Mouse (Mus musculus): ENCODE data around the gene Polr1a. TPM values are rescaled to one million over a fixed set of nuclear protein-coding genes. Genes with fewer than 3 reads are reported as not detected.
A peak's percentile ranks its signal among the peaks of the same experiment; 100 is the strongest.

Polr1a gene
- polyA plus RNA-seq, 1 experiment from 2014 or later, result 18.9 TPM

GRCm38 (mm10) chr6:71951192-71951591 is 42.3 kb downstream of the Polr1a start:
- Histone ChIP-seq H3K9ac (replicated peaks) (no peak overlapping the region), H3K4me2 (no peak overlapping the region), H3K36me3 (peaks cover 58% of the 10 kb centered on the region), H3K27ac (replicated peaks) (no peak overlapping the region), H3K27me3 (replicated peaks) (no peaks in the 10 kb centered on the region), H3K4me3 (replicated peaks) (no peak overlapping the region), H3K4me1 (no peaks in the 10 kb centered on the region), H3K9me3 (replicated peaks) (no peaks in the 10 kb centered on the region)
- WGBS, result 93% methylated on average over 5 of the region's 5 CpGs
- ATAC-seq (ENCODE audit: low FRiP score), result no peak

DNA sequence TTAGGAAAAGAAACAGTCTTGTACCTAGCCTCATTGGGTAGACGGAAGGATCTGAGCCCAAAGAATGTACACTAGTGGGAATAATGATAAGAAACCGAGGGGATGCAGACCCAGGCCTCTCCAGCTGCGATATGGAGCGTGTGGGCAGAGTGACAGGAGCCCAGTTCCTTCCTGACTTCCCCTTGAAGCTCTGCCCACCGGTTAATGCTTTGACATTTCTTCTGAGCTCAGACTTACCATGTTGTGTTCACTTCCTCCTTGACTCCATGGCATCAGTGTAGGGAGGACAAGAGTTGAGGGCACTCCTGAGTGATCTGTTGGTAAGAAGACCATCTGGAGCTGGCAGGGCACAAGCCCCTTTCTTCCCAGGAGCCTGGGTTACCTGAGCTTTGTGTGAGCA is 53.3 kb downstream of the Polr1a start:
- no peaks in the 10 kb centered on the region for H3K27me3 ChIP-seq (replicated peaks)
- H3K9ac ChIP-seq (replicated peaks), result no peak overlapping the region
- no peak overlapping the region for H3K4me2 ChIP-seq
- 98% methylated on average over 5 of the region's 5 CpGs for WGBS
- H3K4me1 ChIP-seq, result no peaks in the 10 kb centered on the region
- H3K27ac ChIP-seq (replicated peaks), result no peak overlapping the region
- no peak for ATAC-seq (ENCODE audit: low FRiP score)
- H3K36me3 ChIP-seq, result peaks cover 23% of the 10 kb centered on the region
- H3K4me3 ChIP-seq (replicated peaks), result no peak overlapping the region
- no peaks in the 10 kb centered on the region for H3K9me3 ChIP-seq (replicated peaks)

DNA sequence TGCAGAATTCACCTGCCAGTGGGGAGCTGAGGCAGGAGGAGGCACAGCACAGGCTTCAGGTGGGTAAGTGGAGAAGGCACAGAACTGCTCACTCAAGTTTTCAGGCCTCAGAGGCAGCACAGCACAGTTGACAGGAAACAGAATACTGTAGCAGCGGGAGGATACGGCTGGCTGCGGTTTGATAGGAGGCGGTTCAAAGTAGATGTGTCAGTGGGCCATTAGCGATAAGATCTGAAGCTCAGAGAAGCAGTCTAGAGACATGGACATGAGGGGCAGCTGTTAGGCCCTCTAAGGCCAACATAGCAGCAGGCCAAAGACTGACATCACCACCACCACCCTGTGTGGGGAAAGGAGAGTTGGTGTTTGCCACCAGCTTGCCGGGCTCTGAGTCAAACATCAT is 53.9 kb downstream of the Polr1a start:
- H3K27ac ChIP-seq (replicated peaks), result no peak overlapping the region
- no peaks in the 10 kb centered on the region for H3K4me1 ChIP-seq
- H3K27me3 ChIP-seq (replicated peaks), result no peaks in the 10 kb centered on the region
- no peaks in the 10 kb centered on the region for H3K9me3 ChIP-seq (replicated peaks)
- H3K4me3 ChIP-seq (replicated peaks), result no peak overlapping the region
- H3K4me2 ChIP-seq, result no peak overlapping the region
- no peak overlapping the region for H3K9ac ChIP-seq (replicated peaks)
- WGBS, result 96% methylated on average over 6 of the region's 6 CpGs
- H3K36me3 ChIP-seq, result peaks cover 29% of the 10 kb centered on the region
- no peak for ATAC-seq (ENCODE audit: low FRiP score)

DNA sequence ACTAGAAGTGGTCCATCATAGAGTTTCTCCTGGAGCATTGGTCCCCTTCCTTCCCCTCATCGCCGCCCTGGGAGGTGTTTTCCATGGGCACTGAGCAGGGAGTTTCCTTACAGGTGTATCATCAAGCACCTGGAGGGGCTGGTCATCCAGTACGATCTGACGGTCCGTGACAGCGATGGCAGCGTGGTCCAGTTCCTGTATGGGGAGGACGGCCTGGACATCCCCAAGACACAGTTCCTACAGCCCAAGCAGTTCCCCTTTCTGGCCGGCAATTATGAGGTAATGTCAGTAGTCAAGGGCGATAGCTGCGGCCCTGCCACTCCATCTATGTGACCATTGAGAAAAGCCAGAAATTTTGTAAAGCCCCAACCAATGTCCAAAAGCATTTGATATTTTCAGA is 54.7 kb downstream of the Polr1a start:
- ATAC-seq (ENCODE audit: low FRiP score), result no peak
- Histone ChIP-seq H3K4me3 (replicated peaks) (no peak overlapping the region), H3K4me1 (no peaks in the 10 kb centered on the region), H3K9me3 (replicated peaks) (no peaks in the 10 kb centered on the region), H3K9ac (replicated peaks) (no peak overlapping the region), H3K27me3 (replicated peaks) (no peaks in the 10 kb centered on the region), H3K36me3 (peaks cover 34% of the 10 kb centered on the region), H3K4me2 (no peak overlapping the region), H3K27ac (replicated peaks) (no peak overlapping the region)
- 97% methylated on average over 11 of the region's 11 CpGs for WGBS

DNA sequence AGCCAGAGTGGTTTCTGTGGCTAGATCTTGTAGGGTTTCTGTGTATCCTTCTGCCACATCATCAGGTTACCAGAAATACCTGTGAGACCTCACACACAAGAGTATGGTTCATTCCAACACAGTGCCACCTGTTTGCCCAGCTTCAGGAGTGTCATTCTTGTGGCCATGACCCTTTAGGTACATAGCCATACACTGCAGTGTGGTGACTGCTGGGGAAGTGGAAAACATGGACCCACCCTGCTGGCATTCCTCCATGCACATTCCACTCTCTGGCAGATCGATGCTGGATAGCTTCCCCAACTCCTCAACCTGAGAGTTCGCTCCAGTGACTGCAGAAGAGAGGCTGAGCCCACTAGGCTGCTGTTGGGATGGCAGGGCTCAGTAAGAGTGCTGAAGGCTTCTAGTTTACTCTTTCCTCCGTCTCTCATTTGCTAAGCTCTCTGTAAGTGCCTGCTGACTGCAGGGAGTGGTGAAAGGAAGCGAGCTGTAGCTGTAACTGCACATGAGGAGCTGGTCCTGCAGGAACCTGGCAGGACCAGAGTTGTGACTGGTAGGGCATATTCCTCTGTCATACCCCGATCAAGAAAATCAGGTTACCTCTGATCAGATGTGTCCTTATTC is 57.9 kb downstream of the Polr1a start:
- no peak overlapping the region for H3K4me2 ChIP-seq
- H3K4me3 ChIP-seq (replicated peaks), result no peak overlapping the region
- H3K4me1 ChIP-seq, result no peaks in the 10 kb centered on the region
- H3K9ac ChIP-seq (replicated peaks), result no peak overlapping the region
- H3K9me3 ChIP-seq (replicated peaks), result no peaks in the 10 kb centered on the region
- ATAC-seq (ENCODE audit: low FRiP score), result no peak
- H3K27me3 ChIP-seq (replicated peaks), result no peaks in the 10 kb centered on the region
- whole genome bisulfite sequencing, result 93% methylated on average over 5 of the region's 5 CpGs
- H3K36me3 ChIP-seq, result peaks cover 63% of the 10 kb centered on the region
- no peak overlapping the region for H3K27ac ChIP-seq (replicated peaks)

DNA sequence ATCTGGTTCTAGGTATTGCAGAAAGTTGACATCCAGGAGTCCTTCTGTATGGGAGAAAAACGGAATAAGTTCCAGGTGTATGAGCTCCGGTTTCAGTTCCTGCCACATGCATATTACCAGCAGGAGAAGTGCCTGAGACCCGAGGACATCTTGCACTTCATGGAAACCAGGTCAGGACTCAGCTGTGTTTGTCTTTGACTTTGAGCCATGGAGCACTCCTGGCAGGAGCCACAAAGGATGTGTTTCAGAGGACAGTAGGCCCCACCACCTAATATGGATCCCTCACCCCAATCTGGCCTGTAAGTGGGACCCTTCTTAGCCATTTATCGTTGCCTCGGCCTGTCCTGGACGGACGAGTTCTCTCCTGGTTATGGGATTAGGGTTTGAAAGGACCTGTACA is 59.0 kb downstream of the Polr1a start:
- Histone ChIP-seq H3K9me3 (replicated peaks) (no peaks in the 10 kb centered on the region), H3K27ac (replicated peaks) (no peak overlapping the region), H3K27me3 (replicated peaks) (no peaks in the 10 kb centered on the region), H3K36me3 (peaks cover 74% of the 10 kb centered on the region), H3K4me2 (no peak overlapping the region), H3K4me3 (replicated peaks) (no peak overlapping the region), H3K9ac (replicated peaks) (no peak overlapping the region), H3K4me1 (no peaks in the 10 kb centered on the region)
- no peak for ATAC-seq (ENCODE audit: low FRiP score)
- WGBS, result 90% methylated on average over 7 of the region's 7 CpGs

GRCm38 (mm10) chr6:71969459-71969858 is 60.6 kb downstream of the Polr1a start:
- no peaks in the 10 kb centered on the region for H3K4me1 ChIP-seq
- WGBS, result 94% methylated on average over 7 of the region's 7 CpGs
- ATAC-seq (ENCODE audit: low FRiP score), result no peak
- peaks cover 87% of the 10 kb centered on the region for H3K36me3 ChIP-seq
- H3K27ac ChIP-seq (replicated peaks), result no peak overlapping the region
- no peak overlapping the region for H3K9ac ChIP-seq (replicated peaks)
- H3K9me3 ChIP-seq (replicated peaks), result no peaks in the 10 kb centered on the region
- H3K4me2 ChIP-seq, result no peak overlapping the region
- no peaks in the 10 kb centered on the region for H3K27me3 ChIP-seq (replicated peaks)
- no peak overlapping the region for H3K4me3 ChIP-seq (replicated peaks)

DNA sequence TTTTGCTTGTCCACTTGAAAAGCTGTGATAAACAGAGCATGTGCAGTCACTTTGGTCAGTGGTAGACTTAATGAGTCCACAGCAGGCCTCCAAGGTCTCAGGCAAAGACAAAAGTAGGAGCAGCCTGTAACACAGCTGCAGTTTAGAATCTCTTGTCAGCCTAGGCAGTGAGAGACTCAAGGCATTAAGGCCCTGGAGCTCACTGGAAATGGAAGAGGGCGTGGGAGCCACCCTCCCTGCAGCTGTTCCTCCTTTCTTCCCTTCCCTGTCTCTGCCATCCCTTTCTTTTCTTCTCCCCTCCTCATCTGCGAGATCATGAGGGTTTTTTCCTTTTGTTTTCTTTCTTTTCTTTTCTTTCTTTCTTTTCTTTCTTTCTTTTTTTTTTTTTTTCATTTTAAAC is 61.3 kb downstream of the Polr1a start:
- ATAC-seq (ENCODE audit: low FRiP score), result no peak
- Histone ChIP-seq H3K36me3 (peaks cover 94% of the 10 kb centered on the region), H3K9ac (replicated peaks) (no peak overlapping the region), H3K4me1 (no peaks in the 10 kb centered on the region), H3K9me3 (replicated peaks) (no peaks in the 10 kb centered on the region), H3K4me2 (no peak overlapping the region), H3K27me3 (replicated peaks) (no peaks in the 10 kb centered on the region), H3K4me3 (replicated peaks) (no peak overlapping the region), H3K27ac (replicated peaks) (no peak overlapping the region)
- WGBS, result 76% methylated on average over 2 of the region's 2 CpGs

DNA sequence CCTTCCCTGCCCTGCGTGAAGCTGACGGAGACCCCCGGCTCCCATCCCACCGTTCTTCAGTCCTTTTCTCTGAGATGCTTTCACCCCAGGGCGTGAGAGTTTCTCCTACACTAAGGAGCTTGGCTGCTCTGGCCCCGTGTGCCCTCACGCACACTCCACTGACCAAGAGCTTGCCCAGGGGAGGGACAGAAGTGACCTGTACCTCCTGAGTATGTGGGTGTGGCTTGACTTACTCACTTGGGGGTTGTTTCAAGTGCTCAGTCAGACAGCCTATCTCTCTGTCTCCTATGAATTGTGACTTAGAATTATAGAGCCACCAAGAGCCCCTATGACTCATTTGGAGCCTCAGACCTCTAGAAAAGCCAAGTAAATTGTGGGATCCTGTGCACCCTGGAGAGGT is 67.7 kb downstream of the Polr1a start:
- no peaks in the 10 kb centered on the region for H3K27me3 ChIP-seq (replicated peaks)
- no peak for ATAC-seq (ENCODE audit: low FRiP score)
- peaks cover 88% of the 10 kb centered on the region for H3K36me3 ChIP-seq

DNA sequence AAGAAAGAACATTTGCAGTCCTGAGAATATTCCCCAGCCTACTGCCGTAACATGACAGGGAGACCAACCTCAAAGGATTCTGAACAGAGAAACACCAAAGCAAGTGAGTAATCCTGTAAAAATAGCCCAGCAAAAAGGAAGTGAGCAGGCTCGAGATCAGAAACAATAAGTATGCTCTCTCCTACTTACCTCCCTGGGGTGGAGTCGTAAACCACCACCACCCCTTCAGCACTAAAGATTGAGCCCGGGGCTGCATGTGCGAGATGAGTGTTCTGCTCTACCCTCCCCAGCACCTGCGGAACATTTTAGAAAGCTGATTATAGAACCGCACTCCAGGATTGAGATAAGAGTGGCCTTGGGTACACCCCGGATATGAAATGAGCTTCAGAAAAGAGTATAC is 71.3 kb downstream of the Polr1a start:
- no peak overlapping the region for H3K4me2 ChIP-seq
- H3K9ac ChIP-seq (replicated peaks), result no peak overlapping the region
- H3K27me3 ChIP-seq (replicated peaks), result no peaks in the 10 kb centered on the region
- no peaks in the 10 kb centered on the region for H3K4me1 ChIP-seq
- peaks cover 53% of the 10 kb centered on the region for H3K36me3 ChIP-seq
- 86% methylated on average over 8 of the region's 8 CpGs for WGBS
- H3K4me3 ChIP-seq (replicated peaks), result no peak overlapping the region
- H3K9me3 ChIP-seq (replicated peaks), result no peaks in the 10 kb centered on the region
- H3K27ac ChIP-seq (replicated peaks), result peak overlapping the region; percentile 3; the same call in 1 of the 2 replicates
- no peak for ATAC-seq (ENCODE audit: low FRiP score)

More for the DNA sequence above, 67.7 kb downstream of the Polr1a start:
- 94% methylated on average over 7 of the region's 7 CpGs for WGBS
- no peak overlapping the region for H3K4me3 ChIP-seq (replicated peaks)
- H3K27ac ChIP-seq (replicated peaks), result no peak overlapping the region
- H3K9me3 ChIP-seq (replicated peaks), result no peaks in the 10 kb centered on the region
- H3K4me1 ChIP-seq, result no peaks in the 10 kb centered on the region
- no peak overlapping the region for H3K4me2 ChIP-seq
- H3K9ac ChIP-seq (replicated peaks), result no peak overlapping the region

- Histone ChIP-seq H3K27ac (replicated peaks) (peak overlapping the region; percentile 3; the same call in 1 of the 2 replicates), H3K4me2 (no peak overlapping the region), H3K4me3 (replicated peaks) (no peak overlapping the region), H3K9me3 (replicated peaks) (no peaks in the 10 kb centered on the region), H3K36me3 (peaks cover 49% of the 10 kb centered on the region), H3K9ac (replicated peaks) (no peak overlapping the region), H3K4me1 (no peaks in the 10 kb centered on the region), H3K27me3 (replicated peaks) (no peaks in the 10 kb centered on the region)
- no peak for ATAC-seq (ENCODE audit: low FRiP score)
- WGBS, result 95% methylated on average over 2 of the region's 2 CpGs
Measured at GRCm38 (mm10) chr6:71980587-71980986, 71.7 kb downstream of the Polr1a start.

DNA sequence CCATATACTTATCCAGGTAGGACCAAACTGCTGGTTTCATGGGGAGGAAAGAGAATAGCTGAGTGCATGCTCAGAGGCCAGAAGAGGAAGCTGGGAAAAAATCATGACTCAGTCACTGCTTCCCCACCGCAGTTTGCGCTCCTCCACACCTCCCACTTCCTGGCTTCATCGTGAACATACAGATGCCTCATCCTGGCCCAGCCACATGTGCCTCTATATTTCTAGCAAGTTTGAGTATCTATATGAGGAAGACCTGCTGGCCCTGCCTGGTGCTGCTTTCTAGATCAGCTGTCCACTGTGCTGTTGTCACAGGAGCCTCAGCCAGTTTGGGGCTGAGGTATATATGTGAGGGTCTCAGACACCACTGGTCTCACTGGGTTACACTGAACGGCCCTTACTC is 72.6 kb downstream of the Polr1a start:
- no peak overlapping the region for H3K4me3 ChIP-seq (replicated peaks)
- H3K27me3 ChIP-seq (replicated peaks), result no peaks in the 10 kb centered on the region
- peaks cover 41% of the 10 kb centered on the region for H3K36me3 ChIP-seq
- no peak overlapping the region for H3K4me2 ChIP-seq
- no peaks in the 10 kb centered on the region for H3K4me1 ChIP-seq
- no peak for ATAC-seq (ENCODE audit: low FRiP score)
- WGBS, result 89% methylated on average over 4 of the region's 4 CpGs
- H3K27ac ChIP-seq (replicated peaks), result no peak overlapping the region
- no peak overlapping the region for H3K9ac ChIP-seq (replicated peaks)
- H3K9me3 ChIP-seq (replicated peaks), result no peaks in the 10 kb centered on the region

DNA sequence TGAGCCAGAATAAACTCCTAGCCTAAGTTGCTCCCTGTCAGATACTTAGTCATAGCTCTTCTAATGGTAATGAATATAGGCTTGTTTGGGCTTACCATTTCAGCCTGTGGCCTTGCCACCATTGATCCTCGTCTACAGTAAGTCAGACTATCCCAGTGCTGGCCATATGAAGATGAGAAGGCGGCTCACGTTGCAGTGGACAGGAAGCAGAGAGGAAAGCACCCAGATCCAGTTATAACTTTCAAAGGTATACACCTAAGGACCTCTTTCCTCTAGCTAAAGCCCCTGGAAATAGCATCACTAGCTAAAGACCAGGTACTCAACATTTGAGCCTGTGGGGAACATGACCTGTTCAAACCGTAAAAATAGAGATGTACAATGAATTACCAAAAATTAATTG is 77.1 kb downstream of the Polr1a start:
- ATAC-seq (ENCODE audit: low FRiP score), result no peak
- Histone ChIP-seq H3K27ac (replicated peaks) (no peak overlapping the region), H3K9me3 (replicated peaks) (no peaks in the 10 kb centered on the region), H3K9ac (replicated peaks) (no peak overlapping the region), H3K36me3 (no peaks in the 10 kb centered on the region), H3K4me1 (peaks cover 15% of the 10 kb centered on the region), H3K27me3 (replicated peaks) (no peaks in the 10 kb centered on the region), H3K4me2 (no peak overlapping the region), H3K4me3 (replicated peaks) (no peak overlapping the region)
- WGBS, result 94% methylated on average over 4 of the region's 4 CpGs
